Mouse (Mus musculus): ENCODE results near the gene Acod1. TPM values are rescaled to one million over a fixed set of nuclear protein-coding genes. Genes with fewer than 3 reads are reported as not detected.

Acod1 gene
- polyA plus RNA-seq, 1 experiment from 2014 or later = not detected

- H3K27ac ChIP-seq (ENCODE audit: low read depth, low read length) = 0 out of 2 replicates have a peak overlapping the region, but pooled peaks have one; percentile 37
- H3K4me2 ChIP-seq = peak overlapping the region; percentile 68
- no peaks in the 10 kb centered on the region for H3K27me3 ChIP-seq (ENCODE audit: control insufficient read depth, insufficient read depth, low read length)
- no peak for ATAC-seq (ENCODE audit: low FRiP score)
- H3K4me1 ChIP-seq (ENCODE audit: control insufficient read depth, insufficient read depth, low read length) = peaks cover 6% of the 10 kb centered on the region; the same call in 1 of the 2 replicates
- peak overlapping the region; percentile 72 for H3K9ac ChIP-seq (ENCODE audit: low read length)
- no peaks in the 10 kb centered on the region for H3K9me3 ChIP-seq (ENCODE audit: control insufficient read depth, low read length)
- H3K4me3 ChIP-seq (ENCODE audit: low read depth, low read length) = peak overlapping the region; percentile 67
- H3K36me3 ChIP-seq (ENCODE audit: control insufficient read depth, insufficient read depth, low read length) = 0 out of 2 replicates have a peak, but pooled peaks cover 2% of the 10 kb centered on the region
- WGBS = 12% methylated on average over 12 of the region's 12 CpGs
- DNase-seq (ENCODE audit: low spot score, missing footprints) = no peak
These were observed 22.7 kb downstream of the Acod1 start for GRCm38 (mm10) chr14:103069465-103069863.

DNA sequence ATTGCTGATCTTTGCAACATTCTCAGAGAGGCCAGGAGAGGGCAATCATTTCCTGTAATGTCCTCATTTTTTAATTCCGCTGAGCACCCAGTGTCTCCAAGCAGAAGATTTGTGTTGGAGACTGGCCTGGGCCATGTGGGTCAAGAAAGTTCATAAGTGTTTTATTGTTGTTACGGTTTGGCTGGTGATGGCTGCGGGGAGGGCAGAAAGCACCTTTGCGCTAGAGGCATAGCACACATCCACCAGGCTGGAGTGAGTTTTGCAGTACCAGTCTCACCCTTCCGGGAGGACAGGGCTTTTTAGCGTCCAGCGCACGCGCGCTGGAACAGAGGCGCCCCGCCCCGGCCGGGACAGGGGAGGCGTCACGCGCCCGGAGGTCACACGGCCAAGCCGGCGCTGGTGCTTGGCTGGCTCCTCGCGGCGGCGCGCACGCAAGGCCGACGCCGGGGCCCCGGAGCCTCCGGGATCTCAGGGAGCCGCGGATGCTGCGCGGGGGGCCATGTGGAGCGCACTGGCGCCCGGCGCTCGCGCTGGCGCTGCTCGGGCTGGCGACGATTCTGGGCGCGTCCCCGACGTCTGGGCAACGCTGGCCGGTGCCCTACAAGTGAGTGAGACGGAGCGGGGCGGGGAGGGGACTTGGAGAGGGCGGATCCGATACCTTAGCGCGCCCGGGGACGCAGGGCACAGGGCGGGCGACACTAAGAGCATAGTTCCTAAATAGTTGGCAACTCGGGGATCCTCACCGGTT, 23.3 kb downstream of the Acod1 start, which contains the start of gene Cln5:
Cln5 (plus strand) TSS at position 353 of the 748 bp plus-strand sequence.
- ATAC-seq (ENCODE audit: low FRiP score) (peak; percentile 98), DNase-seq (ENCODE audit: low spot score, missing footprints) (peak; percentile 98)
- peak within 1 kb of the TSS; percentile 67 for H3K4me3 ChIP-seq (ENCODE audit: low read depth, low read length)
- peaks cover 6% of the 10 kb centered on the region; the same call in 1 of the 2 replicates for H3K4me1 ChIP-seq (ENCODE audit: control insufficient read depth, insufficient read depth, low read length)
- H3K36me3 ChIP-seq (ENCODE audit: control insufficient read depth, insufficient read depth, low read length) = 0 out of 2 replicates have a peak, but pooled peaks cover 2% of the 10 kb centered on the region
- H3K27me3 ChIP-seq (ENCODE audit: control insufficient read depth, insufficient read depth, low read length) = no peaks in the 10 kb centered on the region
- H3K9ac ChIP-seq (ENCODE audit: low read length) = peak within 1 kb of the TSS; percentile 72
- peak within 1 kb of the TSS; percentile 68 for H3K4me2 ChIP-seq
- 0% methylated on average over 65 of the region's 65 CpGs for WGBS
- no peaks in the 10 kb centered on the region for H3K9me3 ChIP-seq (ENCODE audit: control insufficient read depth, low read length)
- peak within 1 kb of the TSS; percentile 68 for H3K27ac ChIP-seq (ENCODE audit: low read depth, low read length)

DNA sequence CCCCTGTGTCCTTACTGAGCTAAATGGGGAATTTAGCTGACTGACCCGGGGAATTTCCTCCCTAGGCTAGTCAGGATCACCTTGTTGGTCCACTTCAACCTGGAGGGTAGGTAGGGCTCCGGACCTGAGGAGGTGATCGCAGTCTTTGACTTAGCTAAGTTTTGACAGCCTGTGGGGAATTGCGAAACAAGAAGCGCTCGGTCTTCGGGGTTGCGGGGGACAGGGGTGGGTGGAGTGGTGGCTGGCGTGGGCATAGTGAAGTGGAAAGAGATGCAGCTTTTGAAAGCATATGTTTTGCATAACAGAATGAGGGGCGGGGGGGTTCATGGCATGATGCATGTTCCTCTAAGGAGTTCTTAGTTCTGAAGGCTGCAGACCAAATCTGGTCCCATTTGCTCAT, 24.0 kb downstream of the Acod1 start:
- ATAC-seq (ENCODE audit: low FRiP score) (0 out of 2 replicates have a peak, but pooled peaks have one; percentile 0), DNase-seq (ENCODE audit: low spot score, missing footprints) (no peak)
- peak overlapping the region; percentile 68 for H3K4me2 ChIP-seq
- H3K9me3 ChIP-seq (ENCODE audit: control insufficient read depth, low read length) = no peaks in the 10 kb centered on the region
- H3K27ac ChIP-seq (ENCODE audit: low read depth, low read length) = no peak overlapping the region
- peak overlapping the region; percentile 72 for H3K9ac ChIP-seq (ENCODE audit: low read length)
- WGBS = 5% methylated on average over 10 of the region's 10 CpGs
- peak overlapping the region; percentile 67 for H3K4me3 ChIP-seq (ENCODE audit: low read depth, low read length)
- H3K4me1 ChIP-seq (ENCODE audit: control insufficient read depth, insufficient read depth, low read length) = peaks cover 6% of the 10 kb centered on the region; the same call in 1 of the 2 replicates
- 0 out of 2 replicates have a peak, but pooled peaks cover 2% of the 10 kb centered on the region for H3K36me3 ChIP-seq (ENCODE audit: control insufficient read depth, insufficient read depth, low read length)
- H3K27me3 ChIP-seq (ENCODE audit: control insufficient read depth, insufficient read depth, low read length) = no peaks in the 10 kb centered on the region

DNA sequence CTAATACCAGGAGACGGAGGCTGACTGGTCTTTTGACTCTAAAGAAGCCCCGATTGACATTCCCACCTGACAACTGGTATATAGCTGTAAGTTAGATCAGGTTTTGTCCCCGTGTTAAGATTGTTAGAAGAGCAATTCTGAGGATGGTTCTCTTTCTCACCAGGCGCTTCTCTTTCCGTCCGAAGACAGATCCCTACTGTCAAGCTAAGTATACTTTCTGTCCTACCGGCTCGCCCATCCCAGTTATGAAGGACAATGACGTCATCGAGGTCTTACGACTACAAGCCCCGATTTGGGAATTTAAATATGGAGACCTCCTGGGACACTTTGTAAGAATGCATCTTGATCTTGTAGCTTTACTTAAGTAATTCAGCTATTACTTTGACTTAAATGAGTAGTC, 24.7 kb downstream of the Acod1 start:
- Histone ChIP-seq H3K9me3 (ENCODE audit: control insufficient read depth, low read length) (no peaks in the 10 kb centered on the region), H3K4me2 (no peak overlapping the region), H3K36me3 (ENCODE audit: control insufficient read depth, insufficient read depth, low read length) (0 out of 2 replicates have a peak, but pooled peaks cover 2% of the 10 kb centered on the region), H3K4me1 (ENCODE audit: control insufficient read depth, insufficient read depth, low read length) (peaks cover 6% of the 10 kb centered on the region; the same call in 1 of the 2 replicates), H3K27me3 (ENCODE audit: control insufficient read depth, insufficient read depth, low read length) (no peaks in the 10 kb centered on the region), H3K27ac (ENCODE audit: low read depth, low read length) (no peak overlapping the region), H3K4me3 (ENCODE audit: low read depth, low read length) (no peak overlapping the region), H3K9ac (ENCODE audit: low read length) (no peak overlapping the region)
- ATAC-seq (ENCODE audit: low FRiP score) = no peak
- 96% methylated on average over 12 of the region's 12 CpGs for WGBS
- DNase-seq (ENCODE audit: low spot score, missing footprints) = peak; percentile 74

- ATAC-seq (ENCODE audit: low FRiP score) = no peak
- H3K36me3 ChIP-seq (ENCODE audit: control insufficient read depth, insufficient read depth, low read length) = 0 out of 2 replicates have a peak, but pooled peaks cover 2% of the 10 kb centered on the region
- no peaks in the 10 kb centered on the region for H3K27me3 ChIP-seq (ENCODE audit: control insufficient read depth, insufficient read depth, low read length)
- H3K27ac ChIP-seq (ENCODE audit: low read depth, low read length) = no peak overlapping the region
- no peak overlapping the region for H3K4me3 ChIP-seq (ENCODE audit: low read depth, low read length)
- peaks cover 6% of the 10 kb centered on the region; the same call in 1 of the 2 replicates for H3K4me1 ChIP-seq (ENCODE audit: control insufficient read depth, insufficient read depth, low read length)
- peak; percentile 33 for DNase-seq (ENCODE audit: low spot score, missing footprints)
- no peak overlapping the region for H3K4me2 ChIP-seq
- H3K9ac ChIP-seq (ENCODE audit: low read length) = no peak overlapping the region
- no peaks in the 10 kb centered on the region for H3K9me3 ChIP-seq (ENCODE audit: control insufficient read depth, low read length)
- WGBS = 92% methylated on average over 4 of the region's 4 CpGs
These were observed 26.0 kb downstream of the Acod1 start for GRCm38 (mm10) chr14:103072731-103073130.

GRCm38 (mm10) chr14:103073825-103074224, 27.0 kb downstream of the Acod1 start:
- H3K36me3 ChIP-seq (ENCODE audit: control insufficient read depth, insufficient read depth, low read length) = 0 out of 2 replicates have a peak, but pooled peaks cover 5% of the 10 kb centered on the region
- H3K9ac ChIP-seq (ENCODE audit: low read length) = no peak overlapping the region
- WGBS = 86% methylated on average over 8 of the region's 8 CpGs

GRCm38 (mm10) chr14:103075166-103075565, 28.4 kb downstream of the Acod1 start:
- H3K27me3 ChIP-seq (ENCODE audit: control insufficient read depth, insufficient read depth, low read length) = no peaks in the 10 kb centered on the region
- H3K4me3 ChIP-seq (ENCODE audit: low read depth, low read length) = no peak overlapping the region
- H3K36me3 ChIP-seq (ENCODE audit: control insufficient read depth, insufficient read depth, low read length) = peaks cover 5% of the 10 kb centered on the region; the same call in 1 of the 2 replicates
- 73% methylated on average over 7 of the region's 7 CpGs for WGBS
- no peak overlapping the region for H3K27ac ChIP-seq (ENCODE audit: low read depth, low read length)
- H3K9ac ChIP-seq (ENCODE audit: low read length) = no peak overlapping the region
- H3K9me3 ChIP-seq (ENCODE audit: control insufficient read depth, low read length) = no peaks in the 10 kb centered on the region
- H3K4me2 ChIP-seq = no peak overlapping the region
- DNase-seq (ENCODE audit: low spot score, missing footprints) (peak; percentile 73), ATAC-seq (ENCODE audit: low FRiP score) (no peak)
- 0 out of 2 replicates have a peak, but pooled peaks cover 4% of the 10 kb centered on the region for H3K4me1 ChIP-seq (ENCODE audit: control insufficient read depth, insufficient read depth, low read length)

More at GRCm38 (mm10) chr14:103073825-103074224, 27.0 kb downstream of the Acod1 start:
- Histone ChIP-seq H3K4me1 (ENCODE audit: control insufficient read depth, insufficient read depth, low read length) (peaks cover 6% of the 10 kb centered on the region; the same call in 1 of the 2 replicates), H3K27ac (ENCODE audit: low read depth, low read length) (no peak overlapping the region), H3K9me3 (ENCODE audit: control insufficient read depth, low read length) (no peaks in the 10 kb centered on the region), H3K4me2 (no peak overlapping the region), H3K4me3 (ENCODE audit: low read depth, low read length) (no peak overlapping the region), H3K27me3 (ENCODE audit: control insufficient read depth, insufficient read depth, low read length) (no peaks in the 10 kb centered on the region)
- ATAC-seq (ENCODE audit: low FRiP score) (no peak), DNase-seq (ENCODE audit: low spot score, missing footprints) (peak; percentile 59)

GRCm38 (mm10) chr14:103077272-103078005, 30.7 kb downstream of the Acod1 start:
- Histone ChIP-seq H3K27ac (ENCODE audit: low read depth, low read length) (no peak overlapping the region), H3K4me1 (ENCODE audit: control insufficient read depth, insufficient read depth, low read length) (no peaks in the 10 kb centered on the region), H3K9ac (ENCODE audit: low read length) (no peak overlapping the region), H3K9me3 (ENCODE audit: control insufficient read depth, low read length) (no peaks in the 10 kb centered on the region), H3K27me3 (ENCODE audit: control insufficient read depth, insufficient read depth, low read length) (no peaks in the 10 kb centered on the region), H3K4me3 (ENCODE audit: low read depth, low read length) (no peak overlapping the region), H3K36me3 (ENCODE audit: control insufficient read depth, insufficient read depth, low read length) (peaks cover 5% of the 10 kb centered on the region; the same call in 1 of the 2 replicates), H3K4me2 (no peak overlapping the region)
- WGBS = 89% methylated on average over 9 of the region's 9 CpGs
- ATAC-seq (ENCODE audit: low FRiP score) (no peak), DNase-seq (ENCODE audit: low spot score, missing footprints) (peak; percentile 69)
